Mouse (Mus musculus) heart, adult 9 months (tissue): ENCODE measurements around the gene Arl4c.

Experiments
- DNase-seq, 2 experiments: peaks; one replicate each; pipeline ENCODE4 v3.0.0; 2022; ENCODE audit warnings: low spot score in 2 of 2

The Arl4c gene

DNA sequence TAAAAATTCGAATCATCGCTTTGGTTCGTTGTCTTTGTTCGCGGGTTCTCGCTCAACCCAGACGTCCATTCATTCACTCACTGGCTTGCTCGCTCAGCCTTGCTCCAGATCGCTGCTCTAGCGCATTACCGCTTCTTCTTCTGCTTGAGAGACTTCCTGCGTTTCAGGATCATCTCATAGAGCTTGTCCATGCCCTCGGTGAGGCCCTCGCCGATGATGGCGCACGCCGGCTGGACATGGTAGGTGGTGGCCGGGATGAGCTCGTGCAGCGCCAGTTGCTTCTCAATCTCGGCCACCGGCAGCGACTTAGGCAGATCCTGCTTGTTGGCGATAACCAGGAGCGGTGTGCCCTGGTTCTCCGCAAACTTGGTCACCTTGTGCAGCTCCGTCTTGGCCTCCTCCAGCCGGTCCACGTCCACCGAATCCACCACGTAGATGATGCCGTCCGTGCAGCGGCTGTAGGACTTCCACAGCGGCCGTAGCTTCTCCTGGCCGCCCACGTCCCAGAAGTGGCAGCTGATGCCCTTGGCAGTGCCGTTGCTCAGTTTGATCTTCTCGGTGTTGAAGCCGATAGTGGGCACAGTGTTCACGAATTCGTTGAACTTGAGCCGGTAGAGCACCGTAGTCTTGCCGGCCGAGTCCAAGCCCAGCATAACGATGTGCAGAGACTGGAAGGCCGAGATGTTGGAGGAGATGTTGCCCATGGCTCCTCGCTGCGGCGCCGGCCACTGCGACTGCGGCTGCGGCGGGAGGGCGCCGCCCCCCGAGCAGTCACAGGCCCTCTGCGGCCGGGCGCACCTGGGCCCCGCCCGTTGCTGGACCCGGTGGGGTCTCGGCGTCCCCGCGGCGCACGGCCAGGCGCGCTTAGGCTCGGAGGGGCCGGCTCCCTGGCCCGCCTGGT is 810 bp downstream of the Arl4c start:
- DNase-seq: peak; percentile 19 to 20

DNA sequence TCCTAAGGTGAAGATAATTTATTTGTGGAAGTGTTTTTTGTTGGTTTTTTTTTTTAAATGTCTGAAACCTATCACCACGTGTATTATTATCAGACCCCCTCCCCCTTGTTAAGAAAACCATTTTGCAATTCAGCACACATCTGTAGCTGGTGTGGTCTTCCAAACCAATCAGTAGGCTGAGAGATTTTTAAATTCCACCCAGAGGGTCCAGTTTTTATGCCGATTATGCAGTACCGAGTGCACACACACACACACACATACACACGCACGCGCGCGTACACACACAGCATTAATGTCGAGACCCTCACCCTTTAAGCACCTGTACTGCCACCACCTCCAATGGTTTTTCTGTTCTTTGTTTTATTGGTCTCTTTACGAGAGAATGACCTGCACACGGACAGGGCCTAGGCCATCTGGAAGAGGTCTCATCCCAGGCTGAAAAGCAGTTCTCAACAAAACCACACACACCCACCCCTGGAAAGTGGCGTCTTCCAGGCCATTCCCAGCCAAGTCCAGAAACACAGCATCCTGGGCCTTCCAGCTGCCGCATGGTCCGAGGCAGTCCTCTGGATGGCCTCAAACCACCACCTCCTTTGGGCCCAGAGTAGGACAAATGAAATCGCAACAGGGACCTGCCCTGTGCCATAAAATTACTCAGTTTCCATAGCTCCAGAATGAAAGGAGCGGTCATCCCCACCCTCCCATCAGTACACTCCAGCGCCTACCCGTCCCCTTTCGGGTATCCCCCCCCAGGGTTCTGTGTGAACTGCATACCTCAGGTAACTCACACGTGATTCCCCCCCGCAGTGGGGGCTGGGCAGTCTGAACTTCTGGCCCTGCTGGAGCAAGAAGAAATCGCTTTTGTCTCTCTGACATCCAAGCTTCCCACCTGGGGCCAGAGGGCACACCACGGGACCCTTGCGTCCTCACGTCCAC is 1.9 kb downstream of the Arl4c start:
- peak; percentile 6 to 15 for DNase-seq

GRCm38 (mm10) chr1:88699401-88699800 is 2.6 kb downstream of the Arl4c start:
- peak; percentile 37 to 53 for DNase-seq

DNA sequence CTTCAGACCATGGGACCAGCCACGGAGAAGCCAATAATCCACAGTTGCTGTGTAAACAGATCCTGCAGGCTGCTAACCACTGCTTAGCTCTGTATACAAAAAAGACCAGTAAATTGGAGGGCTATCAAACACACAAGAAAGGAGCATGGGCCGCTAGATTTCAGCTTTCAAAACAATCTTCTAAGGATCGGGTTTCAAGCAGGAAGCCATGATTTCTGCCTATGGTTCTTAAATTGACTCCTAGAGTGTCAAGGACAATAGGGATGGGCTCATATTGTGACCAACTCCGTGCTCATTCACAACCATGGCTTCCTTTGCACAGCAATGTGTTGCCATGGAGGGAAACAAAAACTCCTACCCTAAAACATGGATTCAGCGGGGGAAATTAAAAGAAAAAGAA is 3.1 kb downstream of the Arl4c start:
- no peak for DNase-seq

GRCm38 (mm10) chr1:88698131-88698530 is 3.9 kb downstream of the Arl4c start:
- no peak for DNase-seq

DNA sequence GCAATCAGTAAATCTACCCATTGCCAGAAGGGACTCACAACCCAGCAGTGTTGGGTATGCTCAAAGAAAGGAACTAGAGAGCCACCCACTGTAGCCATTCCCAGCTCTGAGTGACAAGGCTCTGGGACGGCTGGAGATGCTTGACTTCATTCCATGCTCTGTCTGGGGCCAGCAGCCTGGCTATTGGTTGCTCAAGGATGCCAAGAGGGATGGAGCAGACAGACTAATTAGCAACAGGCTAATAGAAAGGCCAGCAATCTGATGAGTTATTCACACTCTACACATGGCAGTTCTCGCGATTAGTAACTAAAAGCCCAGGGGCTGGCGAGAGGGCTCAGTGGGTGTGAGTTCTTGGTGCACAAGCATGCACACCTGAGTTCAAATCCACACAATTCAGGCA is 5.6 kb downstream of the Arl4c start:
- no peak for DNase-seq

DNA sequence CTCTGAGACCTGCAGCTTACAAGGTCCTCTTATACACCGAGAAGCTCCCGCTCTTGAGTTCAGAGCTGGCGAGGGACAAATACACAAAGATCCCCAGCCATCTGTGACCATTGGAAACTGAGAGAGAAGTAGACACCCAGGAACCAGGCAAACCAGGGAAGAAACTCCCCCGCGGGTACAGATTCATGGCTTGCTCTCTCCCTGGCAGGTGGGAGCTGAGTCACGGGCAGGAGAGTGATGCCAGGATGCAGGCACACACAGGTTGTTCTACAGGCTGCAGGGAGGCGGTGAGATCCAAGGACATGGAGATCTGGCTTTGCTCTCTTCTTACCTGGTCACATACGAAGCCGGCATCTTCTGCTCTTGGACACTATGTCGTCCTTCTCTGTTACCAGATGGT is 7.7 kb downstream of the Arl4c start:
- no peak for DNase-seq

DNA sequence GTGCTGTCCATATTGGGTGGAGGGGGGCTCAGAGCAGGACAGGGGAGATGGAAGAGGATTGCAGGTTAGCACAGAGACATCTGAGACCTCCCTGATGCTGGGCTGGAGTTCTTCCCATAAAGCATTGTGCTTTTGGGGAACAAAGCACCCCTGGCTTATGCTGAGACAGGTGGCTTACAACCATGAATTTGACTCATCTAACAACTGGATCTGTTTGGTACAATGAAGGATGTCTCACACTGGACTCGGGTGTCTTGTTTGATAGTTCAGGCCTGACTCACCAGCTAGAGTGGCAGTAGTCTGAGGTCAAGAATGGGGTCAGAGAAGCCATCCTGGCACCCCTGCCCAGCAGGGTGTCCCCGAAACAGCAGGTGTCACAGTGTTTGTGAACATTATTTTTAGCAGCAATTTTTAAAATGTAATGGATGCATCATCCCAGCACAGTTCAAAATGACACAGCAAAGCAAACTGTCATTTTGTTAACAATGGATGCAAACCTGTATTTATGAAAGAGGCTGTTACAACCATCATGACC is 9.7 kb downstream of the Arl4c start:
- DNase-seq: no peak

GRCm38 (mm10) chr1:88690601-88691000 is 11.4 kb downstream of the Arl4c start:
- DNase-seq: no peak

- DNase-seq: no peak
Observed at GRCm38 (mm10) chr1:88684765-88685164, 17.3 kb downstream of the Arl4c start.

DNA sequence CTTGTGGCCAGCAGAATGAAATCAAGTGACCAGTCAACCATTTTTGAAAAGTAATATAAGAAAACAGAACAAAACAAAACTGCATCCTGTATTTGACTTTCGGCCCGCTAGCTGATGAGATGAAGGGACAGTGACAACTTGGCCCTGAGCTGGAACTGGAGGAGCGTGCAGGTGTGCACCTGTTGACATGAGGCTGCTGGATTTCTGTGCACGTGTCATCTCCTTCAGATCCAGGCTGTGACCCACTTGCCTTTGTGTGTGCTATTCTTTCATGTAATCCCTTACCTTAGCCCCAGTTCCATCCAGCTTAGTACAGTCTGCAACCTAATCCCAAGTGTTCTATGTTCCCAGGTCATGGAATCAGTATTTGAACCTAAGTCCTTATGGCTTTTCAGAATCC is 20.4 kb downstream of the Arl4c start:
- DNase-seq: no peak

DNA sequence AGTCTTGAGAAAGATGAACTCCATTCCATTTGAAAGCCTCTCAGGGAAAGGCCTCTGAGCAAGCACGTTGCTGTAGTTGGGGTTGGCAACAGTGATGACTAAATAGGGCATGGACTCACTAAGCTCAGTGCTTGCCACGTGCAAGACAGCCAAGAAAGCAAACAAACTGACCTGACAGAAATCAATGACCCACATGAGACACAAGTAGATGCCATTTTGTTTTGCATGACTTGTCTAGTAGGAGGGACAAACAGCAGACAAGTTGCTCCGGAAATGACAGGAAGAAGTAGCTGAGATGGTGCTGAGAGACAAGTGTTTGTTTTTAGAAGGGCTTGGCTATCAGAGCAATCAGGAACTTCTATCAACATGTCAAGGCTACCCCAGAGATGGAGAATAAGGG is 21.2 kb downstream of the Arl4c start:
- no peak for DNase-seq

- no peak for DNase-seq
Observed at GRCm38 (mm10) chr1:88678231-88678739, 23.7 kb downstream of the Arl4c start.

DNA sequence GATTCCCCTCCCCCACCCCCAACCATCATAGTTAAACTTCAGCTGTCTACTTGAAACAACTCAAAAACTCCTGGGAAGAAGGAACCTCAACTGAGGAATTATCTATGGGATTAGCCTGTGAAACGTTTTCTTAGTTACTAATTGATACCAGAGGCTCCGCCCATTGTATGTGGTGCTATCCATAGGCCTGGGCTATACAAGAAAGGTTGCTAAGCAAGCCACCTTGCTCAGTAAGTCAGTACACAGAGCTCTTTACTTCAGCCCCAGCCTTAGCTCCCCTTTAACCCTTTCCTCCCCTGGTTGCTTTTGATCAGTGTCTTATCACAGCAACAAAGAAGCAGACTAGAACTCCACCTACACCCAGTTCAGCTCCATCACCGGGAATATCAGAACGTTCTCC is 31.2 kb downstream of the Arl4c start:
- no peak for DNase-seq

DNA sequence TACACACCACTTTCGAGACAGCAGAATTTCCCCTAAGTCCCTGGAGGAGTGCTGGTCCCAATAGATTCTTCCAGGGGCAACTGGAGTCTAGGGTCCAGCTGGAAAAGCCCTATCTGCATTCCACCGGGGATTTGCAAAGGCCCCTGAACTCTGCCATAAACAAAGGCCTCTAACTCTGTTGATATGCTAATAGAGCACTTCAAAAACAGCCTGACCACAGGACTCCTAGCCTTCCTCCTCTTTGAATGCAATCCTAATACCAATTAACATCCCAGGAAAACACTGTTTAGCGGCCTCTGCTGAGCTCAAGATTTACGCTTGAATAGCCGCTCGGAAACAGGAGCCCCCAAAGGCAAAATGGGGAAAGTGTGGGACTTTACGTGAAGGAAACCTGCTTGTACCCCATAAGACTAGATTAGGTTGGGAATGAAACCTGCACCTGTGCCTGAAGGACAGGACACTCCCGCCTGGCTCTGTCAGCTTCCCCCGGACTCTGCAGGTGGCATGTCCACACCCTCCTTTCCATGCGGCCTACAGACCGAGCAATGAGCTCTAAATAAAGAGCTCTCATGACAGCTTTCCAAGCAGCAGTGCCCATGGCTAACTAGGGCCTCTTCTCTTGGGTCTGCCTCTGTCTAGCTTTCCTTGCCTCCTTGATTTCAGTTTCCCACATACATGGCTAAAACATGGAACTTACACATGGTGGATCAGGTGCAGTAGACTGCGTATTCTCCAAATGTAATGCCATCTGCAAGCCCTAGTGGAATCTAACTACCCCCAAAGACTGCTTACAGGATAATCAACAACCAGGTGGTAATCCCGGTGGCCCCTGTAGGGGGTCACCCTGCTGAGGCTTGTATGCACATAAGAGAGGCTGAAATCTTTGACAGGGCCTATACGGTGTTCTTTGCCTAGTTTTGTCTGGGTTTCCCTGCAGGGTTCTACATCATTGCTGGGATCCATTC is 32.9 kb downstream of the Arl4c start:
- no peak for DNase-seq

- DNase-seq: no peak
Observed at GRCm38 (mm10) chr1:88668353-88668752, 33.7 kb downstream of the Arl4c start.

DNA sequence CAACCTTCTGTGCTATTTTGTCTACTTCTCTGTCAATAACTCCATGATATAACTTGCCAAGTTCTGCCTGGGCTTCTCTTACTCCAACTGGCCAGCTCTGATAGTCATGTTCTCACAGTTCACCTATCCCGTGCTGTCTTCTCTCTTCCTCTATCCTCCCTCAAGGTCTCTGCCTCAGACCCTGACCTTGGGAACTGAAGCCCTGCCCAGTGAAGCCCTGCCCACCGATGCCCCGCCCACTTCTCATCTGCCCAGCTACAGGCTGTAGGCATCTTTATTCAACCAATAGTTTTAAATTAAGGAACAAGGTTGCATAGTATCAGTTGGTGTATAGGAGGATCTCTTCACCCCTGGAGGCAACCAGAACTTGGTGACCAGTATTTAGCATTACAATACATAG is 37.4 kb downstream of the Arl4c start:
- DNase-seq: no peak

DNA sequence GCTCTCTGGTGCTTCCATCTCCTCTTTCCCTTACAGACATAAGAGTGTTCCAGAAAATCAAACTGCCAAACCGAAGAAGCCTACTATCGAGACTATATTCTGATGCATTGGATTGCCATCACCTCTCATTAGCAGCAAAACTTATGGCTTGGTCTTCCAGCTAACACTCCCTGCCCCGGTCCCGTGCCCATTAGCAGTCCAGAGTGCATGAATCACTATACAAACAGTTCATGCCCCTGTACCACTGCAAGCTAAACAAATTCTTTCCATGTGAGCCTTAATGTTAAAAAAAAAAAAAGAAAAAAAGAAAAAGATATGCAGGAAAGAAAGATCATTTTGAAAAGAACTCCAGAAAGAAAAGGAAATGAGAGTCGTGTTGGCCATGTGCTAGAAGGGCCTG is 39.3 kb downstream of the Arl4c start:
- no peak for DNase-seq

DNA sequence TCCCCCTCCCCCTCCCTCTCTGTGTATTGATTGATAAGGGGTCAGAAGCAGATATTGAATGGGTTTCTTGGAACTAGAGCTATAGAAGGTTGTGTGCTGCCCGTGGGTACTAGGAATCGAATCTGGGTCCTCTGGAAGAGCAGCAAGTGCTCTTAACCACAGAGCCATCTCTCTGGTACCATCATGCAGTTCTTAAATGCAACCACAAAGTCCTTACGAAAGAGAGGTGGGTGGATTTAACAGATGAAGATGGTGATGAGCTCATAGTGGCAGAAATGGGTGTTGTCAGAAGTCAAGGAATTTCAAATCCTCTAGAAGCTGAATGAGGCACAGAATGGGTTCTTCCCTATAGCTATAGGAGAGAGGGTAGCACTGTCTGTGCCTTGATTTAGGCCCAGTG is 40.8 kb downstream of the Arl4c start:
- DNase-seq: no peak

GRCm38 (mm10) chr1:88658290-88658857 is 43.6 kb downstream of the Arl4c start:
- peak; percentile 78 to 82 for DNase-seq

- no peak for DNase-seq
Observed at GRCm38 (mm10) chr1:88656096-88656480, 45.9 kb downstream of the Arl4c start.
